In genomic region chr2:28915768-28916512, GRCm38 (mm10) we compare ENCODE assay signal across 7 mouse cellular contexts. TPM values are rescaled to one million over a fixed set of nuclear protein-coding genes. Genes with fewer than 3 reads are reported as not detected.
DNase-seq lines count a peak whose midpoint lies in the region; ATAC-seq and TF ChIP-seq lines count a peak whose summit lies in the region.

No protein-coding gene starts in this region.

- ATAC-seq in midbrain, embryonic 12.5 days (ENCODE audit: low FRiP score, low read depth), result no peak
- peak; percentile 87 for ATAC-seq in stomach, postnatal 0 days (ENCODE audit: low FRiP score, low TSS enrichment)

- no peaks in the 10 kb centered on the region for H3K9me3 ChIP-seq in midbrain, embryonic 12.5 days
- H3K9me3 ChIP-seq in stomach, postnatal 0 days (ENCODE audit: control insufficient read depth, low read length), result no peaks in the 10 kb centered on the region

- 4% methylated on average over 50 of the region's 50 CpGs for WGBS in large intestine, adult 2 months
- WGBS in midbrain, embryonic 12.5 days, result under 1% methylated on average over 50 of the region's 50 CpGs
- under 1% methylated on average over 44 of the region's 50 CpGs for WGBS in stomach, postnatal 0 days

- H3K27ac ChIP-seq in midbrain, embryonic 12.5 days (replicated peaks), result peak overlapping the region; percentile 72
- H3K27ac ChIP-seq in stomach, postnatal 0 days (replicated peaks), result no peak overlapping the region

- TF ChIP-seq EP300 in stomach, postnatal 0 days (optimal IDR thresholded peaks at IDR 0.05), result no peak

- peak overlapping the region; percentile 54 for H3K4me2 ChIP-seq in midbrain, embryonic 12.5 days (replicated peaks)
- H3K4me2 ChIP-seq in stomach, postnatal 0 days (replicated peaks; ENCODE audit: low read depth), result no peak overlapping the region; the same call in 1 of the 2 replicates

- H3K4me1 ChIP-seq in midbrain, embryonic 12.5 days, result peaks cover 33% of the 10 kb centered on the region
- no peaks in the 10 kb centered on the region for H3K4me1 ChIP-seq in stomach, postnatal 0 days (replicated peaks; ENCODE audit: control insufficient read depth, insufficient read depth)

- H3K9ac ChIP-seq in midbrain, embryonic 12.5 days (replicated peaks), result peak overlapping the region; percentile 61
- H3K9ac ChIP-seq in stomach, postnatal 0 days (ENCODE audit: low read length), result no peak overlapping the region

- H3K36me3 ChIP-seq in midbrain, embryonic 12.5 days, result no peaks in the 10 kb centered on the region
- no peaks in the 10 kb centered on the region for H3K36me3 ChIP-seq in stomach, postnatal 0 days (ENCODE audit: control insufficient read depth, insufficient read depth, low read length)

- intact Hi-C loops in heart, postnatal 14 days (cut with DNase I), result no loop called here

- peak overlapping the region; percentile 42 for H3K4me3 ChIP-seq in midbrain, embryonic 12.5 days
- no peak overlapping the region for H3K4me3 ChIP-seq in stomach, postnatal 0 days (ENCODE audit: low read depth, low read length)

- H3K27me3 ChIP-seq in midbrain, embryonic 12.5 days, result peaks cover 97% of the 10 kb centered on the region
- H3K27me3 ChIP-seq in stomach, postnatal 0 days (ENCODE audit: control insufficient read depth, insufficient read depth, low read length), result peaks cover 32% of the 10 kb centered on the region

- peak; percentile 59 to 68 for DNase-seq in adrenal gland, adult 18-20 months (ENCODE audit: low spot score in 2 of 2)
- peak; percentile 90 to 94 for DNase-seq in cerebellum, postnatal 10 days
- DNase-seq in heart, postnatal 14 days, result peak; percentile 71 to 75
- DNase-seq in large intestine, adult 2 months (ENCODE audit: low read depth, low spot score), result peak; percentile 16
- DNase-seq in stomach, postnatal 0 days (ENCODE audit: low spot score), result peak; percentile 93
- no peak for DNase-seq in layer of hippocampus, postnatal 14 days (ENCODE audit: low spot score in 2 of 2)

- no peak for TF ChIP-seq CTCF in stomach, postnatal 0 days (IDR thresholded peaks at IDR 0.05; ENCODE audit: low read depth)

RNA-seq across cellular contexts. Expression of gene Barhl1, which starts 0.5 kb away (rescaled TPM):
- not detected for total RNA-seq in adrenal gland, adult 18-20 months (2021)
- total RNA-seq in heart, postnatal 14 days (2021), result not detected
- polyA plus RNA-seq in large intestine, adult 2 months (2012; rRNA removed), result 0.02 TPM in 1 of 2 replicates, not detected in the other
- polyA plus RNA-seq in midbrain, embryonic 12.5 days (2016; fragmentation: Nextera tagmentation; extraction: Ambion mirVana), result 32.5 and 47.4 TPM in 2 replicates
- polyA plus RNA-seq in stomach, postnatal 0 days (2015; fragmentation: Nextera tagmentation; extraction: Ambion mirVana), result not detected in 2 replicates
- under 1 TPM; 0.14 to 0.28 TPM for total RNA-seq in layer of hippocampus, postnatal 14 days (2021)

Comparison
In these comparisons a context has a peak if more than half of its experiments do, and no peak if none do; other contexts are left out.
1. DNase-seq: peak in adrenal gland, adult 18-20 months (2 of 2), cerebellum, postnatal 10 days (2 of 2), heart, postnatal 14 days (2 of 2), large intestine, adult 2 months (single experiment) and stomach, postnatal 0 days (single experiment); none in layer of hippocampus, postnatal 14 days (0 of 2).